Mouse (Mus musculus) ovary, adult 18-20 months (tissue): ENCODE data around the gene Rsph3b.
"Not testable (repeated sequence)": the region's sequence is repeated elsewhere in the genome, so short reads cannot be mapped to it uniquely, and the experiment has no call there.

Source experiments
- DNase-seq: peaks from one replicate; pipeline ENCODE4 v3.0.0; 2022; ENCODE audit warnings: low spot score, mixed read lengths

Rsph3b gene

GRCm38 (mm10) chr17:6959543-6960259 is 11.2 kb upstream of the Rsph3b start:
- not testable (repeated sequence) for DNase-seq

GRCm38 (mm10) chr17:6958881-6959280 is 10.4 kb upstream of the Rsph3b start:
- DNase-seq, result not testable (repeated sequence)

- not testable (repeated sequence) for DNase-seq
Observed at GRCm38 (mm10) chr17:6948769-6949228, 317 bp upstream of the Rsph3b start.

GRCm38 (mm10) chr17:6947637-6947983 is 872 bp downstream of the Rsph3b start:
- not testable (repeated sequence) for DNase-seq

- not testable (repeated sequence) for DNase-seq
Observed at GRCm38 (mm10) chr17:6942560-6942959, 5.9 kb downstream of the Rsph3b start.

- DNase-seq, result not testable (repeated sequence)
Observed at GRCm38 (mm10) chr17:6931625-6932024, 16.9 kb downstream of the Rsph3b start.

- not testable (repeated sequence) for DNase-seq
Observed at GRCm38 (mm10) chr17:6920351-6920894, 28.1 kb downstream of the Rsph3b start.

- not testable (repeated sequence) for DNase-seq
Observed at GRCm38 (mm10) chr17:6919388-6919787, 29.1 kb downstream of the Rsph3b start.

GRCm38 (mm10) chr17:6915282-6915681 is 33.2 kb downstream of the Rsph3b start:
- DNase-seq, result not testable (repeated sequence)

- not testable (repeated sequence) for DNase-seq
Observed at GRCm38 (mm10) chr17:6914066-6914465, 34.4 kb downstream of the Rsph3b start.

- not testable (repeated sequence) for DNase-seq
Observed at GRCm38 (mm10) chr17:6900361-6900760, 48.1 kb downstream of the Rsph3b start.

GRCm38 (mm10) chr17:6897996-6898562 is 50.4 kb downstream of the Rsph3b start:
- not testable (repeated sequence) for DNase-seq

GRCm38 (mm10) chr17:6896756-6897155 is 51.7 kb downstream of the Rsph3b start:
- DNase-seq, result no peak

- DNase-seq, result no peak
Observed at GRCm38 (mm10) chr17:6893332-6893731, 55.1 kb downstream of the Rsph3b start.

- DNase-seq, result no peak
Observed at GRCm38 (mm10) chr17:6891966-6892934, 56.2 kb downstream of the Rsph3b start.

GRCm38 (mm10) chr17:6886445-6886844 is 62.0 kb downstream of the Rsph3b start:
- no peak for DNase-seq

- DNase-seq, result no peak
Observed at GRCm38 (mm10) chr17:6884531-6884930, 64.0 kb downstream of the Rsph3b start.

- DNase-seq, result no peak
Observed at GRCm38 (mm10) chr17:6881306-6881705, 67.2 kb downstream of the Rsph3b start.

GRCm38 (mm10) chr17:6871421-6871820 is 77.1 kb downstream of the Rsph3b start:
- DNase-seq, result no peak

- no peak for DNase-seq
Observed at GRCm38 (mm10) chr17:6868810-6869209, 79.7 kb downstream of the Rsph3b start.

- DNase-seq, result no peak
Observed at GRCm38 (mm10) chr17:6867740-6868139, 80.7 kb downstream of the Rsph3b start.

- no peak for DNase-seq
Observed at GRCm38 (mm10) chr17:6866576-6866975, 81.9 kb downstream of the Rsph3b start.
